Mouse (Mus musculus): Measurements from ENCODE around the gene Cyth4. TPM values are rescaled to one million over a fixed set of nuclear protein-coding genes. Genes with fewer than 3 reads are reported as not detected.

Cyth4 gene
- polyA plus RNA-seq, 1 experiment: 105 TPM

- Histone ChIP-seq H3K4me3 (replicated peaks; ENCODE audit: control insufficient read depth, low read depth, low read length) (no peak overlapping the region), H3K27ac (ENCODE audit: control insufficient read depth, insufficient read depth, low read depth, low read length, poor library complexity) (no peak overlapping the region), H3K4me1 (ENCODE audit: control insufficient read depth, insufficient read depth, low read length) (peaks cover 10% of the 10 kb centered on the region)
- TF ChIP-seq CTCF (IDR thresholded peaks at IDR 0.05; ENCODE audit: control insufficient read depth, insufficient read depth, low read length): no peak
- no peak for TF ChIP-seq POLR2A (IDR thresholded peaks at IDR 0.05; ENCODE audit: borderline replicate concordance, control insufficient read depth, low read depth, low read length)
- WGBS: 43% methylated on average over 6 of the region's 6 CpGs
Observed at GRCm38 (mm10) chr15:78589936-78590335, 6.9 kb upstream of the Cyth4 start.

- no peak for TF ChIP-seq CTCF (IDR thresholded peaks at IDR 0.05; ENCODE audit: control insufficient read depth, insufficient read depth, low read length)
- TF ChIP-seq POLR2A (IDR thresholded peaks at IDR 0.05; ENCODE audit: borderline replicate concordance, control insufficient read depth, low read depth, low read length): no peak
- Histone ChIP-seq H3K27ac (ENCODE audit: control insufficient read depth, insufficient read depth, low read depth, low read length, poor library complexity) (no peak overlapping the region), H3K4me3 (replicated peaks; ENCODE audit: control insufficient read depth, low read depth, low read length) (no peak overlapping the region), H3K4me1 (ENCODE audit: control insufficient read depth, insufficient read depth, low read length) (peaks cover 10% of the 10 kb centered on the region)
- WGBS: 70% methylated on average over 6 of the region's 6 CpGs
Observed at GRCm38 (mm10) chr15:78590785-78591184, 6.1 kb upstream of the Cyth4 start.

- TF ChIP-seq POLR2A (IDR thresholded peaks at IDR 0.05; ENCODE audit: borderline replicate concordance, control insufficient read depth, low read depth, low read length) (no peak), CTCF (IDR thresholded peaks at IDR 0.05; ENCODE audit: control insufficient read depth, insufficient read depth, low read length) (no peak)
- Histone ChIP-seq H3K4me3 (replicated peaks; ENCODE audit: control insufficient read depth, low read depth, low read length) (no peak overlapping the region), H3K4me1 (ENCODE audit: control insufficient read depth, insufficient read depth, low read length) (peaks cover 12% of the 10 kb centered on the region), H3K27ac (ENCODE audit: control insufficient read depth, insufficient read depth, low read depth, low read length, poor library complexity) (peak overlapping the region; percentile 34)
- 30% methylated on average over 15 of the region's 15 CpGs for WGBS
Observed at GRCm38 (mm10) chr15:78591680-78592451, 5.0 kb upstream of the Cyth4 start.

GRCm38 (mm10) chr15:78592452-78592968 is 4.3 kb upstream of the Cyth4 start:
- Histone ChIP-seq H3K4me3 (replicated peaks; ENCODE audit: control insufficient read depth, low read depth, low read length) (no peak overlapping the region), H3K4me1 (ENCODE audit: control insufficient read depth, insufficient read depth, low read length) (peaks cover 12% of the 10 kb centered on the region), H3K27ac (ENCODE audit: control insufficient read depth, insufficient read depth, low read depth, low read length, poor library complexity) (peak overlapping the region; percentile 2; the same call in 1 of the 2 replicates)
- no peak for TF ChIP-seq CTCF (IDR thresholded peaks at IDR 0.05; ENCODE audit: control insufficient read depth, insufficient read depth, low read length)
- TF ChIP-seq POLR2A (IDR thresholded peaks at IDR 0.05; ENCODE audit: borderline replicate concordance, control insufficient read depth, low read depth, low read length): no peak
- 80% methylated on average over 14 of the region's 14 CpGs for WGBS

- Histone ChIP-seq H3K4me1 (ENCODE audit: control insufficient read depth, insufficient read depth, low read length) (peaks cover 8% of the 10 kb centered on the region), H3K27ac (ENCODE audit: control insufficient read depth, insufficient read depth, low read depth, low read length, poor library complexity) (no peak overlapping the region; the same call in 1 of the 2 replicates), H3K4me3 (replicated peaks; ENCODE audit: control insufficient read depth, low read depth, low read length) (no peak overlapping the region)
- TF ChIP-seq CTCF (IDR thresholded peaks at IDR 0.05; ENCODE audit: control insufficient read depth, insufficient read depth, low read length): no peak
- TF ChIP-seq POLR2A (IDR thresholded peaks at IDR 0.05; ENCODE audit: borderline replicate concordance, control insufficient read depth, low read depth, low read length): no peak
- 42% methylated on average over 7 of the region's 7 CpGs for WGBS
Observed at GRCm38 (mm10) chr15:78593896-78594425, 2.9 kb upstream of the Cyth4 start.

GRCm38 (mm10) chr15:78594831-78595230 is 2.0 kb upstream of the Cyth4 start:
- H3K4me1 ChIP-seq (ENCODE audit: control insufficient read depth, insufficient read depth, low read length): peaks cover 8% of the 10 kb centered on the region
- TF ChIP-seq CTCF (IDR thresholded peaks at IDR 0.05; ENCODE audit: control insufficient read depth, insufficient read depth, low read length) (no peak), POLR2A (IDR thresholded peaks at IDR 0.05; ENCODE audit: borderline replicate concordance, control insufficient read depth, low read depth, low read length) (no peak)
- no peak overlapping the region for H3K4me3 ChIP-seq (replicated peaks; ENCODE audit: control insufficient read depth, low read depth, low read length)
- 49% methylated on average over 2 of the region's 2 CpGs for WGBS
- H3K27ac ChIP-seq (ENCODE audit: control insufficient read depth, insufficient read depth, low read depth, low read length, poor library complexity): no peak overlapping the region

- Histone ChIP-seq H3K27ac (ENCODE audit: control insufficient read depth, insufficient read depth, low read depth, low read length, poor library complexity) (no peak overlapping the region), H3K4me3 (replicated peaks; ENCODE audit: control insufficient read depth, low read depth, low read length) (no peak overlapping the region), H3K4me1 (ENCODE audit: control insufficient read depth, insufficient read depth, low read length) (peaks cover 10% of the 10 kb centered on the region)
- WGBS: 62% methylated on average over 5 of the region's 5 CpGs
- TF ChIP-seq CTCF (IDR thresholded peaks at IDR 0.05; ENCODE audit: control insufficient read depth, insufficient read depth, low read length): 0 out of 2 replicates have a peak, but pooled peaks have one; percentile 15
- no peak for TF ChIP-seq POLR2A (IDR thresholded peaks at IDR 0.05; ENCODE audit: borderline replicate concordance, control insufficient read depth, low read depth, low read length)
Observed at GRCm38 (mm10) chr15:78595468-78595867, 1.4 kb upstream of the Cyth4 start.

GRCm38 (mm10) chr15:78596504-78596903 is 343 bp upstream of the Cyth4 start:
- peak overlapping the region; percentile 72 for H3K4me3 ChIP-seq (replicated peaks; ENCODE audit: control insufficient read depth, low read depth, low read length)
- TF ChIP-seq POLR2A (IDR thresholded peaks at IDR 0.05; ENCODE audit: borderline replicate concordance, control insufficient read depth, low read depth, low read length) (no peak), CTCF (IDR thresholded peaks at IDR 0.05; ENCODE audit: control insufficient read depth, insufficient read depth, low read length) (no peak)
- H3K27ac ChIP-seq (ENCODE audit: control insufficient read depth, insufficient read depth, low read depth, low read length, poor library complexity): peak overlapping the region; percentile 84
- WGBS: 2% methylated on average over 6 of the region's 6 CpGs
- peaks cover 19% of the 10 kb centered on the region for H3K4me1 ChIP-seq (ENCODE audit: control insufficient read depth, insufficient read depth, low read length)
